Mouse (Mus musculus) spleen, embryonic (tissue): ENCODE results near the gene Cse1l.

ENCODE experiments used
- CTCF ChIA-PET: fragments of 350-600 bp; sonication (Branson Sonifier 250); formaldehyde crosslinking; loops from one replicate; lab custom pipeline; 2022; lab: Charles Lee

Cse1l gene

GRCm38 (mm10) chr2:166900792-166901505 lies 4.9 kb upstream of the Cse1l start:
- CTCF ChIA-PET: interaction anchor here (0.6 kb wide), 2 partner anchors 278 to 1017 kb away, joined by 3 to 4 read pairs; no protein-coding TSS in a partner anchor

- CTCF ChIA-PET: interaction anchor here (0.6 kb wide), 1 partner anchor 772 kb away, joined by 10 read pairs; no protein-coding TSS in a partner anchor
Observed at GRCm38 (mm10) chr2:166903719-166904282, 2.0 kb upstream of the Cse1l start.

DNA sequence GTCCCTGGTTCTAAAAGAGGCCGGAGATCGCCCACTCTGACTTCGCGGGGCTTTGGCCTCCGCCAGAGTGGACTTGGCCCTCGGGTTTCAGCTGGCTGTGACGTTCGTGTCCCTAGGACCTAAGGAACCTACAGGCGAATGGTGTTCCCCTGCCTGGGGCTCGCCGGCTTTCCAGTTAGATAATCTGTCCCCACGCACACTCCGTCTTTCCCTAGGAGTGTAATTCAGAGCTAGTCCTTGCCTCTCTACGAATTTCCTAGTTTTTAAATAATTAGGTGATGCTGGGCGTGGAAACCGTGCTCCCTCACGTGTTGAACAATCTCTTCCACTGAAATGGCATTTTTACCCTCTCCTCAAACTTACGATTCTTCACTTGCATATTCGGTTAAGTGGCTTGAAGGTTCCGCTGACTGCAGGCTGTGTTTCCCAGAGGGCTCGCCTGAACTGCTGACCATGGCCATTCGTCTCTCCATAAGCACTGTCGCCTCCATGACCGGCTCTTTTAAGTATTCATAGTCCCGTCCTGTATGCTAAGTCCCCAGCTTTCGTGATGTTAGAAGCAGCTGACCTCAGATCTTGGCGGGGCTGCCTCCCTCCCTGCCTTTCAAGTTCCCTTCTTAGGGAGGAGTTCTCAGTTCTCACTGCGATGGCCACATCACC lies 813 bp downstream of the Cse1l start:
- CTCF ChIA-PET: interaction anchor here (0.6 kb wide), 1 partner anchor 874 kb away, joined by 12 read pairs; no protein-coding TSS in a partner anchor

DNA sequence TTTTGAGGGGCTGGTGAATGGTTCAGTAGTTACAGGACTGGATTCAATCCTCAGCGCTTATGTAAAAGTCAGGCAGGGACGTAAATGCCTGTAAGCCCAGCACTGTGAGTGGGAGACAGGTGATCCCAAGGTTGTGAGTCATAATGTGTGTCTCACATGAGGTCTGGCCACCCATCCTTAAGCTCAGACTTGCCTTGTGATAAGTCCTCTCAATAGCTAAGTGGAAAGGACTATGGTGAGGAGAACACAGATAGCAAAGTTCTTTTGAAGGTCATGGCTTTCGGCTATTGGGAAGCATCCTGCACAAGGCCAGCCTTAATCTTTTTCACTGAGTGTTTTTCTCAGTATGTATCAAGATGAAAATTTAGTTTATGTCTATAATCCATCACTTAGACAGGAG lies 3.9 kb downstream of the Cse1l start:
- CTCF ChIA-PET: no interaction called here

- CTCF ChIA-PET: no interaction called here
Observed at GRCm38 (mm10) chr2:166910536-166910935, 4.7 kb downstream of the Cse1l start.

- CTCF ChIA-PET: no interaction called here
Observed at GRCm38 (mm10) chr2:166923971-166924370, 18.1 kb downstream of the Cse1l start.

DNA sequence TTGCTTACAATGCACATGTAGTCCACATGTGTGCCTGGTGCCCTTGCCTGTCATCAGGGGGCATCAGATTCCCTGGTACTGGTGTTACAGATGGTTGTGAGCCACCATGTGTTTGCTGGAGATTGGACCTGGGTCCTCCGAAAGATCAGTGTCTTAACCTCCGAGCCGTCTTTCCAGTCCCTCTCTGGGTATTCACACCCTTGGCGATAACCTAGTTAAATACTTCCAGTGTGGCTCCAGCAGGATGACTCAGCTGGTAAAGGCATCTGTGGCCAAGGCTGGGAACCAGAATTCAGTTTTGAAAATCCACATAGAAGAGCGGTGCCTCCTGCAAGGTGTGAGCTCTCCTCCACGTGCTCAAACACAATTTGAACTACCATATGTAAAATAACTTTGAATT lies 28.1 kb downstream of the Cse1l start:
- CTCF ChIA-PET: no interaction called here

DNA sequence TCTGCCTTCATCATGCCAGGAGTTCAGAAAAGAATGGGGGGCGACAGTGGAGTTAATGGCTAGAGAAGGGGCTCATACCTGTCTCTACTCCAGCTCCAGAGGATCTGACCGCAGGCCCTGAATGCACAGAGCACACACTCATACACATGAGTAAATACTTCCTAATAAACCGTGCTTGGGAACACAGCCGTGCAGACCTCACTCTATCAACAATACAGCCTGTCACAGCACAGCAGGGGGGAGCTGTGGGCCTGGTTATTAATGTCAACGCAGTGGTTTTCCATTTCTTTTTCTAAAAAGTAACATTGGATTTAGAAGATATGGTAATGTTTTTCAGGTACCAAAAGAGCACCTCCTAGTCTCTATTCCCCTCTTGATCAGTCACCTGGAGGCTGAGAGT lies 28.6 kb downstream of the Cse1l start:
- CTCF ChIA-PET: no interaction called here

GRCm38 (mm10) chr2:166935582-166935981 lies 29.7 kb downstream of the Cse1l start:
- CTCF ChIA-PET: no interaction called here

DNA sequence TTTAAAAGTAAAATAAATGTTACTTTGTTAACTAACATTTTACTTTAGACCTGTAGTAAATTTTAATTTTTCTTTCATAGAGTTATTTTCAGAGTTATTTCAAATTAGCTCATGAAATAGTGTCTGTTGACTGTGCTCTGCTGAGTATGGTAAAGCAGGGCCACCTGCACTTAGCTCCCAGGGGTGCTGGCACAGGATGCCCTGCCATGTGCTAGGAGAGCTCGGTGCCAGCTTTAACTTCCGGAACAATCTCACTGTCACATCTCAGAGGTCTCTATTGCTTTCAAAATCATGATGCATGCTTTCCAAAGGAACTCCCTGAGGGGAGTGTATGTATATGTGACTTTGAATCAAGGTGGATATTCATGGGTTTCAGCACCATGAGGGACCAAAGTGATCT lies 30.3 kb downstream of the Cse1l start:
- CTCF ChIA-PET: no interaction called here

- CTCF ChIA-PET: no interaction called here
Observed at GRCm38 (mm10) chr2:166943146-166943545, 37.3 kb downstream of the Cse1l start.

GRCm38 (mm10) chr2:166944346-166944745 lies 38.5 kb downstream of the Cse1l start:
- CTCF ChIA-PET: no interaction called here

DNA sequence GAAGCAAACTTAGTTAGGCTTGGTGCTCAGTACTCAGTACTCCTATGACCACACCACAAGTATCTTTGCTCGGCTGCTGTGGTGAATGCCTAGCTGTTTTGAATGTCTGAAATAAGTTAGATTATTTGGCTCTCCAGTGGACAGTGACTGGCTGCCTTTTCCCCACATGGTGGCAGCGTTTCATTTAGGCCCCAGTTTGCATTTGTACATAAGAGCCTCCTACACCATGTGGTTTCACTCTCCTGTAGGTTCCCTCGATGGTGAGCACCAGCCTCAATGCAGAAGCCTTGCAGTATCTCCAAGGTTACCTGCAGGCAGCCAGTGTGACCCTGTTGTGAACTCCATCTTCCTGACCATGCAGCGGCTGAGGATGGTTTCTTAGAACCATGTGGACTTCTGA lies 39.6 kb downstream of the Cse1l start:
- CTCF ChIA-PET: no interaction called here

GRCm38 (mm10) chr2:166948246-166948645 lies 42.4 kb downstream of the Cse1l start:
- CTCF ChIA-PET: no interaction called here

DNA sequence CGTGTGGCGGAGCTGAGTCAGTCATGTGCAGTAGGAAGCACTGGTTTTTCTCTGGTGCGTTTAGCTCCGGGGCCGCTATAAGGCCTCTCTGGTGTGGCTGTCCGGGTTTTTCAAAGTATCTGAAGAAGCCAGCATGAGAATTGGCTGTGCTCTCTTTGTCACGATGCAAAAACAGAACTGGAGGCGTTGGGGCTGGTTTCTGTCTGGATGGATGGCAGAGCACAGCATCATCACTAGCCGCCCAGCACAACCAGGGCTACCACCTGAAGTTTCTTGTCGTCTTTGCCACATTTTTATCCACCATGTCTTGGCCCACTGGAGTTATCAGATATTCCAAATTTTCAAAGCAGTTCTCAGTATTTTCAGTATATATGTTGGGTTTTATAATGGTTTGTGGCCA lies 43.1 kb downstream of the Cse1l start:
- CTCF ChIA-PET: no interaction called here

DNA sequence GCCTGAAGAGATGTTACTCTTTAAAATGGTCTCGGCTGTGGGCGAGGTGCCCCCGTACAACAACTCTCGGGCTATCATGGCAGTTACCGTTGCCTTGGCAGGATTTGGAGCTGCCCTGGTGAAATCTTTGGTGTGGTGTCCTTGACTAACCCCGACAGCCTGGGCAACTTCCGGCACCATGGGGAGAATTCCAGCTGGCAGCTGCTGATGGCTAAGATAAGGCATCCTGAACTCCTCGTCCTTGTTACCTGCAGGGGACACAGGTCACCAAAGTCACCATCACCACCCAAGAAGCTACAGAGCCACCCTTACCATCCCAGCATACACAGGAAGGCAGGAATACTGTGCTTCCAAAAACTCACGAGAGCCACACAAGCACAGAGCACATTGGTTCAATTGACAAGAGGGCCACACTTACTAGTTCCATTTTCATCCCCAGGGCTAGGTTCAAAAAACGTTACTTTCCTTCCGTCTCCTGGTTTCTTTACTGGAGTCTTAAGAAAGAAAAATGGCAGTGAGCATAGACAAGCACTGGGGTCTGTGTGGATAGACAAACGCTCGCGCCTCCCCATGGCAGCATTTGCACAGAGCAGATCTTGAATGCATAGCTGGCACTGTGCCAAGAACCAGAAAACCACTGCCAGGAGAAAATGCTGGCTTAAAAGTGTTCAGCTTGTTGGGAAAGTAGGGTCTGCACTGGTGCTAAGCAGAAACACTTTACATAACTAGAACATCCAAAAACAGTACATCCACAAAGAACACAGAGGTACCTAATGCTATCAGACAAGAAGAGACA lies 45.2 kb downstream of the Cse1l start:
- CTCF ChIA-PET: no interaction called here

- CTCF ChIA-PET: no interaction called here
Observed at GRCm38 (mm10) chr2:166952151-166952550, 46.3 kb downstream of the Cse1l start.

DNA sequence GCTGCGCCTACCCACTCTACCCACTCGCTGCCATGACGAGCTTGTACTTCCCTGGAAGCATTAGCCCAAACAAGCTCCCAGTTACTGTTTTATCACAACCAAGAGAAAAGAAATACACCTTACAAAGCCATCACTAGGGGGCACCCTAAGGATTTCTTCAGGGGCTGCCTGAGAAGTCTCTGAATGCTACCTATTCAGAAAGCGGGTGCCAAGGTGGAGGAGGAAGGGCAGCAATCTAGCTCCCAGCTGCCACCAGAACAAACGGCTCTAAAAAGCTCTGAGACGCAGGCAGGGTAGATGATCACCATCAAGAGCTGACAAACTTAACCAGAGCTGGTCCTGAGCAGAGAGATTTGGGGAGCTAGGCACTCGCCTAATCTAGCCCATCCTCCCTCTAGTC lies 51.0 kb downstream of the Cse1l start:
- CTCF ChIA-PET: interaction anchor here (0.8 kb wide), 1 partner anchor 13 kb away, joined by 3 read pairs; no protein-coding TSS in a partner anchor

DNA sequence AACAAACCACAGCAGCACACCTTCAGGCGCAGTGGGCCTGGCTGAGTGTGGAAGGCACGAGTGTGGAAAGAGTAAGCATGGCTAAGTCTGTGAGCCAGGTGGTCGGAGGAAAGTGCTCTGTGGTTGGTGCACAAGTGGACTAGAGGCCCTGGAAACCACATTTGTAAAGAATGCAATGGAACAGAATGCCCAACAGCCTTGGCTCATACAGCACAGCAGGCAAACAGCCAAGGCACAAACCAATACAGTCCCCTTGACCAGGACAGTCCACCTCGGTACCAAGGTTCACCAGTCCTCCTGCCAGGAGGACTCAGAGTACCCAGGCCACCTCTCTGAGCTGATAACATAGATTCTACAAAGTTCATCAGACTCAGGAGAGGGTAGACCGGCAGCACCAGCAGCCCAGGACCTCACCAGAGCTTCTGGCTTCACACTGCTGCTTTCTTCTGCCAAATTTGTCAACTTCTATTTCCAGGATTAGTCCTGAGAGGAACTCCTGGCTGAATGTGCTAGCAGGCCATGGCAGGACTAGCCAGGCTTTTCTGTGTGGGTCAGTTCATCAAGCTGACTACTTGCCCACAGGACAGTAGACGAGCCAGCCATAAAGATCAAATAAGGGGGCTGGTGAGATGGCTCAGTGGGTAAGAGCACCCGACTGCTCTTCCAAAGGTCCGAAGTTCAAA lies 54.9 kb downstream of the Cse1l start:
- CTCF ChIA-PET: no interaction called here

DNA sequence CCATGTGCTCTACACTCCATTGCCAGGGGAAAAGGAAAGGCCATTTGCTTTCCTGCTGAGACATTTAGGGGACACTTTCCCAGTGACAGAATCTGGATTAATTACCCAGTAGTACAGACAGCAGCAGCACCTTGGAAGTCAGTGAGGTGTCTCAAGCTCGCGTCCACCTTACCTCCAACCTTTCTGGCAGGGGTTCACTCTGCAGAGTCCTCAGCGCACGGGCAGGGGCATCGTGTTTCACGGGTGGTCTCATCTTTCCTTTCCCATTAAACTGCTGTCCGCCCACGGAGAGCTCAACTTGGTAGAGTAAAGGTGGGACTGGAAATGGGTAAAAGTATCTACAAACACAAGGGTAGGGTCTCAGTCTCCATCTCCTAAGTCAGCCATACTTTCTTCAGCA lies 57.4 kb downstream of the Cse1l start:
- CTCF ChIA-PET: no interaction called here

DNA sequence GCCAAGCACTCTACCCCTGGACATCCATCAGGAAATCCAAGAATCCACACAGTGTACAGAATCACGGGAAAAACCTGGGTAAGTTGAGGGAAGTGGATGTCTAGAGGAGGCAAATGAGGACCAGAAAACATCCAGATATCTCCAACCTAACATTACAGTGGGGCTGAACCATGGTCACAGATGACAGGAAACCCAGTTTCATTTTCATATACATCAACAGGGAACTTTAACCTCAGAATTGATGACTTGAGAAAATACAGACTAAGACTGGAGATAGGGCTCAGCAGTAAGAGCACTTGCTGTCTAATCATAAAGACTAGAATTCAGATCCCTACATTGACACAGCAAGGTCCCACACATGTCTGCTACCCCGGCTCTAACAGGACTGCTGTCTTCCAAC lies 58.9 kb downstream of the Cse1l start:
- CTCF ChIA-PET: no interaction called here
